Mouse (Mus musculus): ENCODE measurements at regions not wholly inside any gene's neighbourhood (a gene's known extent, or its start where the extent isn't known, plus 50 kb on each side); places are given as distances from the start of the nearest gene placed in this dataset.

GRCm38 (mm10) chr2:45512852-45513251 lies 395.7 kb upstream of the Zeb2 start:
- Histone ChIP-seq H3K27me3 (ENCODE audit: insufficient read depth, low read length) (no peaks in the 10 kb centered on the region), H3K4me3 (ENCODE audit: low read depth, low read length) (no peak overlapping the region), H3K9me3 (ENCODE audit: low read length) (no peaks in the 10 kb centered on the region), H3K4me1 (ENCODE audit: insufficient read depth) (no peaks in the 10 kb centered on the region), H3K4me2 (ENCODE audit: low read depth, low read length) (no peak overlapping the region), H3K27ac (ENCODE audit: low read depth) (no peak overlapping the region), H3K9ac (replicated peaks) (no peak overlapping the region), H3K36me3 (replicated peaks; ENCODE audit: insufficient read depth, low read length) (no peaks in the 10 kb centered on the region)
- TF ChIP-seq EP300 (IDR thresholded peaks at IDR 0.05; ENCODE audit: low read depth), result no peak
- TF ChIP-seq CTCF (IDR thresholded peaks at IDR 0.05; ENCODE audit: low read depth), result no peak
- no peak for ATAC-seq
- no peak for DNase-seq

GRCm38 (mm10) chr2:45511791-45512190 lies 394.6 kb upstream of the Zeb2 start:
- DNase-seq, result no peak
- no peak overlapping the region for H3K4me3 ChIP-seq (ENCODE audit: low read depth, low read length)
- TF ChIP-seq EP300 (IDR thresholded peaks at IDR 0.05; ENCODE audit: low read depth) (no peak), CTCF (IDR thresholded peaks at IDR 0.05; ENCODE audit: low read depth) (no peak)
- H3K9ac ChIP-seq (replicated peaks), result no peak overlapping the region
- H3K4me1 ChIP-seq (ENCODE audit: insufficient read depth), result no peaks in the 10 kb centered on the region
- WGBS (ENCODE audit: insufficient replicate concordance), result 74% methylated on average over 3 of the region's 3 CpGs
- H3K27me3 ChIP-seq (ENCODE audit: insufficient read depth, low read length), result no peaks in the 10 kb centered on the region
- no peak for ATAC-seq
- H3K4me2 ChIP-seq (ENCODE audit: low read depth, low read length), result no peak overlapping the region
- no peaks in the 10 kb centered on the region for H3K9me3 ChIP-seq (ENCODE audit: low read length)
- no peaks in the 10 kb centered on the region for H3K36me3 ChIP-seq (replicated peaks; ENCODE audit: insufficient read depth, low read length)
- H3K27ac ChIP-seq (ENCODE audit: low read depth), result no peak overlapping the region

GRCm38 (mm10) chr2:45504468-45504867 lies 387.3 kb upstream of the Zeb2 start:
- DNase-seq, result no peak
- Histone ChIP-seq H3K9me3 (ENCODE audit: low read length) (no peaks in the 10 kb centered on the region), H3K4me3 (ENCODE audit: low read depth, low read length) (no peak overlapping the region), H3K4me1 (ENCODE audit: insufficient read depth) (no peaks in the 10 kb centered on the region), H3K9ac (replicated peaks) (no peak overlapping the region), H3K4me2 (ENCODE audit: low read depth, low read length) (no peak overlapping the region), H3K36me3 (replicated peaks; ENCODE audit: insufficient read depth, low read length) (no peaks in the 10 kb centered on the region), H3K27ac (ENCODE audit: low read depth) (no peak overlapping the region), H3K27me3 (ENCODE audit: insufficient read depth, low read length) (no peaks in the 10 kb centered on the region)
- no peak for TF ChIP-seq EP300 (IDR thresholded peaks at IDR 0.05; ENCODE audit: low read depth)
- TF ChIP-seq CTCF (IDR thresholded peaks at IDR 0.05; ENCODE audit: low read depth), result no peak
- 83% methylated on average over 4 of the region's 4 CpGs for WGBS (ENCODE audit: insufficient replicate concordance)
- no peak for ATAC-seq

- WGBS (ENCODE audit: insufficient replicate concordance), result 79% methylated on average over 2 of the region's 2 CpGs
- Histone ChIP-seq H3K4me1 (ENCODE audit: insufficient read depth) (no peaks in the 10 kb centered on the region), H3K36me3 (replicated peaks; ENCODE audit: insufficient read depth, low read length) (no peaks in the 10 kb centered on the region), H3K9ac (replicated peaks) (no peak overlapping the region), H3K9me3 (ENCODE audit: low read length) (no peaks in the 10 kb centered on the region), H3K27me3 (ENCODE audit: insufficient read depth, low read length) (no peaks in the 10 kb centered on the region), H3K4me3 (ENCODE audit: low read depth, low read length) (no peak overlapping the region), H3K27ac (ENCODE audit: low read depth) (no peak overlapping the region), H3K4me2 (ENCODE audit: low read depth, low read length) (no peak overlapping the region)
- ATAC-seq, result no peak
- TF ChIP-seq CTCF (IDR thresholded peaks at IDR 0.05; ENCODE audit: low read depth), result no peak
- no peak for TF ChIP-seq EP300 (IDR thresholded peaks at IDR 0.05; ENCODE audit: low read depth)
- no peak for DNase-seq
These were observed 376.5 kb upstream of the Zeb2 start for GRCm38 (mm10) chr2:45493656-45494055.

- no peak for TF ChIP-seq CTCF (IDR thresholded peaks at IDR 0.05; ENCODE audit: low read depth)
- no peak for TF ChIP-seq EP300 (IDR thresholded peaks at IDR 0.05; ENCODE audit: low read depth)
- H3K9ac ChIP-seq (replicated peaks), result no peak overlapping the region
- H3K4me3 ChIP-seq (ENCODE audit: low read depth, low read length), result no peak overlapping the region
- H3K4me2 ChIP-seq (ENCODE audit: low read depth, low read length), result no peak overlapping the region
- 76% methylated on average over 5 of the region's 5 CpGs for WGBS (ENCODE audit: insufficient replicate concordance)
- no peaks in the 10 kb centered on the region for H3K36me3 ChIP-seq (replicated peaks; ENCODE audit: insufficient read depth, low read length)
- no peak overlapping the region for H3K27ac ChIP-seq (ENCODE audit: low read depth)
- no peaks in the 10 kb centered on the region for H3K4me1 ChIP-seq (ENCODE audit: insufficient read depth)
- DNase-seq (no peak), ATAC-seq (no peak)
- H3K27me3 ChIP-seq (ENCODE audit: insufficient read depth, low read length), result no peaks in the 10 kb centered on the region
- H3K9me3 ChIP-seq (ENCODE audit: low read length), result no peaks in the 10 kb centered on the region
These were observed 369.3 kb upstream of the Zeb2 start for GRCm38 (mm10) chr2:45486530-45486929.

GRCm38 (mm10) chr2:45485477-45485876 lies 368.3 kb upstream of the Zeb2 start:
- no peak overlapping the region for H3K4me2 ChIP-seq (ENCODE audit: low read depth, low read length)
- H3K27ac ChIP-seq (ENCODE audit: low read depth), result no peak overlapping the region
- WGBS (ENCODE audit: insufficient replicate concordance), result 84% methylated on average over 10 of the region's 10 CpGs
- no peaks in the 10 kb centered on the region for H3K36me3 ChIP-seq (replicated peaks; ENCODE audit: insufficient read depth, low read length)
- H3K4me1 ChIP-seq (ENCODE audit: insufficient read depth), result no peaks in the 10 kb centered on the region
- ATAC-seq (no peak), DNase-seq (no peak)
- no peak for TF ChIP-seq EP300 (IDR thresholded peaks at IDR 0.05; ENCODE audit: low read depth)
- TF ChIP-seq CTCF (IDR thresholded peaks at IDR 0.05; ENCODE audit: low read depth), result no peak
- no peak overlapping the region for H3K9ac ChIP-seq (replicated peaks)
- no peak overlapping the region for H3K4me3 ChIP-seq (ENCODE audit: low read depth, low read length)
- no peaks in the 10 kb centered on the region for H3K27me3 ChIP-seq (ENCODE audit: insufficient read depth, low read length)
- H3K9me3 ChIP-seq (ENCODE audit: low read length), result no peaks in the 10 kb centered on the region

- H3K27ac ChIP-seq (ENCODE audit: low read depth), result no peak overlapping the region
- no peak overlapping the region for H3K4me3 ChIP-seq (ENCODE audit: low read depth, low read length)
- no peak overlapping the region for H3K4me2 ChIP-seq (ENCODE audit: low read depth, low read length)
- WGBS (ENCODE audit: insufficient replicate concordance), result 73% methylated on average over 2 of the region's 2 CpGs
- H3K36me3 ChIP-seq (replicated peaks; ENCODE audit: insufficient read depth, low read length), result no peaks in the 10 kb centered on the region
- no peaks in the 10 kb centered on the region for H3K27me3 ChIP-seq (ENCODE audit: insufficient read depth, low read length)
- no peak overlapping the region for H3K9ac ChIP-seq (replicated peaks)
- no peak for DNase-seq
- TF ChIP-seq EP300 (IDR thresholded peaks at IDR 0.05; ENCODE audit: low read depth), result no peak
- no peak for TF ChIP-seq CTCF (IDR thresholded peaks at IDR 0.05; ENCODE audit: low read depth)
- H3K9me3 ChIP-seq (ENCODE audit: low read length), result no peaks in the 10 kb centered on the region
- H3K4me1 ChIP-seq (ENCODE audit: insufficient read depth), result no peaks in the 10 kb centered on the region
- ATAC-seq, result no peak
These were observed 363.5 kb upstream of the Zeb2 start for GRCm38 (mm10) chr2:45480671-45481070.
